Mouse (Mus musculus) ZHBTc4 (cell line): ENCODE results near the gene Isg20l2.
"Not testable (repeated sequence)": the region's sequence is repeated elsewhere in the genome, so short reads cannot be mapped to it uniquely, and the experiment has no call there.

Source experiments
- DNase-seq: peaks from one replicate; pipeline ENCODE4 v3.0.0-alpha.2; 2011; ENCODE audit warnings: low read depth, low spot score

Gene Isg20l2

GRCm38 (mm10) chr3:87930078-87930795, at the start of gene Isg20l2, which contains the start of gene Rrnad1:
TSS of gene Isg20l2 (plus strand) at chr3:87930314.
TSS of gene Rrnad1 (minus strand) at chr3:87930717.
- peak; percentile 99 for DNase-seq

GRCm38 (mm10) chr3:87884291-87884690, 45.8 kb upstream of the Isg20l2 start:
- DNase-seq = no peak

GRCm38 (mm10) chr3:87884708-87885251, 45.3 kb upstream of the Isg20l2 start:
- DNase-seq = peak; percentile 61

GRCm38 (mm10) chr3:87885281-87886003, 44.7 kb upstream of the Isg20l2 start, which contains the start of gene Prcc:
TSS of gene Prcc (minus strand) at chr3:87885608.
- peak; percentile 99 for DNase-seq

- no peak for DNase-seq
Observed at GRCm38 (mm10) chr3:87886004-87886365, 44.1 kb upstream of the Isg20l2 start.

GRCm38 (mm10) chr3:87886416-87886815, 43.7 kb upstream of the Isg20l2 start:
- no peak for DNase-seq

GRCm38 (mm10) chr3:87887400-87887799, 42.7 kb upstream of the Isg20l2 start:
- DNase-seq = peak; percentile 47

- no peak for DNase-seq
Observed at GRCm38 (mm10) chr3:87891481-87891880, 38.6 kb upstream of the Isg20l2 start.

GRCm38 (mm10) chr3:87893367-87893905, 36.7 kb upstream of the Isg20l2 start:
- DNase-seq = peak; percentile 87

- DNase-seq = no peak
Observed at GRCm38 (mm10) chr3:87899266-87899665, 30.8 kb upstream of the Isg20l2 start.

- no peak for DNase-seq
Observed at GRCm38 (mm10) chr3:87899776-87900175, 30.3 kb upstream of the Isg20l2 start.

- no peak for DNase-seq
Observed at GRCm38 (mm10) chr3:87901036-87901624, 29.0 kb upstream of the Isg20l2 start.

GRCm38 (mm10) chr3:87901959-87902358, 28.2 kb upstream of the Isg20l2 start:
- not testable (repeated sequence) for DNase-seq

GRCm38 (mm10) chr3:87903821-87904220, 26.3 kb upstream of the Isg20l2 start:
- DNase-seq = no peak

- DNase-seq = peak; percentile 99
Observed at GRCm38 (mm10) chr3:87905880-87906485, 24.1 kb upstream of the Isg20l2 start, which contains the start of gene Hdgf. TSS of gene Hdgf (plus strand) at chr3:87906321.

GRCm38 (mm10) chr3:87906601-87906980, 23.5 kb upstream of the Isg20l2 start:
- DNase-seq = peak; percentile 62

- DNase-seq = peak; percentile 70
Observed at GRCm38 (mm10) chr3:87906981-87907857, 22.9 kb upstream of the Isg20l2 start.

- DNase-seq = no peak
Observed at GRCm38 (mm10) chr3:87907906-87908305, 22.2 kb upstream of the Isg20l2 start.

- no peak for DNase-seq
Observed at GRCm38 (mm10) chr3:87909381-87909780, 20.7 kb upstream of the Isg20l2 start.

- DNase-seq = no peak
Observed at GRCm38 (mm10) chr3:87909874-87910273, 20.2 kb upstream of the Isg20l2 start.
